Mouse (Mus musculus) monocyte, adult 2 months (primary cell): ENCODE data around the gene Bahd1.
A peak's percentile ranks its signal among the peaks of the same experiment; 100 is the strongest.

Source experiments
- DNase-seq, 2 experiments: peaks; one replicate each; pipeline ENCODE4 v3.0.0; 2022; ENCODE audit warnings: low spot score in 2 of 2, low read depth in 1 of 2

The Bahd1 gene

GRCm38 (mm10) chr2:118897808-118898207, 2.4 kb upstream of the Bahd1 start:
- no peak for DNase-seq

DNA sequence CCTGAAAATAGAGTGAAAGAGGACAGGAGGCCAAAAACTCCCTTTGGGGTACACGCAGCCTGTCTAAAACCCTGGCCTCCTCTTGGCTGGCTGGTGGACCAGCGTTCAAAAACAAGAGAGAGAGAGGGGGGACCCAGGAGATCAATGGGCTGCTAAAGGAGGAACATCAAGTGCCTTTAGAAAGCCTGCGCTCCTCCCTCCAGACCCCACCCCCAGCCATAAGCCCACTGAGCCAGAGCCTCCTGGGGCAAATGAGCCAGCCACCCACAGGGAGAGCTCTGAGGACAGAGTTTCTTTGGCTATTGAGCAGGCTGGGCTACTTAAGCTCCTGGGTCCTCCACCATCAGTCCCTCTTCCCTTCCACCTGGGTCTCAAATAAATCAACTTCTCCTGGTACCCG, 1.4 kb upstream of the Bahd1 start:
- no peak for DNase-seq

DNA sequence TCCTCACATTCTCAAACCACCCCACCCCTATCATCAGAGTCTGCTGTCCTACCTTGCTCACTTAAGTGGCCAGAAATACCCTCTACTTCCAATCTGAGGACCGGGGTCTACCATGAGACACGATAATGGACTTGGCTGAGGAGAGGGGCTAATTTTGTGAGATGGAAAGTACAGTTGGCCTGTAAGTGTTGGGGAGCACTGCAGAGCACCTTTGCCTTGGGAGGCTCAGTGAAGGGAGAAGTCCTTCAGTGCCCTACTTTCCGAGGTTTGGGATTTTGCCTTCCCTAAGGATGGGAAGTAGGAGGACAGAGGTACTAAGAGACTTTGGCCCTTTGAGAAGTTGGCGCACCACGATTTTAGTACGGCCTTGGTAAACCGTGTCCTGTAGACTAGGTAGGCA, 871 bp upstream of the Bahd1 start:
- DNase-seq, result no peak

DNA sequence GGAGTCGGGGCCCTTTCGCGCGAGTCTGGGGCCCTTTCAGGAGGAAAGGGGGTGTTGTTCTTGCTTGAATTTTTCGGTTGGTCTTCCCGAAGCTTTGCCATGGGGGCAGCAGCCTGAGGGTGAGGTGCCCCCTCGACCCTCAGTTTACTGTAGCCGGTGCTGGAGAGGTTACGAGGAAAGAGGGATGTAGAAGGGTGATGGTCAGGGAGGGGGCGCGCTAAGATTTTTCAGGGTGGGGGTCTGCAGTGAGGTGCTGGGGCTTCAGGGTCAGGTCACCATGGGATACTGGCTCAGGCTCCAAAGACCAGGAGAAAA, 606 bp downstream of the Bahd1 start:
- DNase-seq, result no peak

DNA sequence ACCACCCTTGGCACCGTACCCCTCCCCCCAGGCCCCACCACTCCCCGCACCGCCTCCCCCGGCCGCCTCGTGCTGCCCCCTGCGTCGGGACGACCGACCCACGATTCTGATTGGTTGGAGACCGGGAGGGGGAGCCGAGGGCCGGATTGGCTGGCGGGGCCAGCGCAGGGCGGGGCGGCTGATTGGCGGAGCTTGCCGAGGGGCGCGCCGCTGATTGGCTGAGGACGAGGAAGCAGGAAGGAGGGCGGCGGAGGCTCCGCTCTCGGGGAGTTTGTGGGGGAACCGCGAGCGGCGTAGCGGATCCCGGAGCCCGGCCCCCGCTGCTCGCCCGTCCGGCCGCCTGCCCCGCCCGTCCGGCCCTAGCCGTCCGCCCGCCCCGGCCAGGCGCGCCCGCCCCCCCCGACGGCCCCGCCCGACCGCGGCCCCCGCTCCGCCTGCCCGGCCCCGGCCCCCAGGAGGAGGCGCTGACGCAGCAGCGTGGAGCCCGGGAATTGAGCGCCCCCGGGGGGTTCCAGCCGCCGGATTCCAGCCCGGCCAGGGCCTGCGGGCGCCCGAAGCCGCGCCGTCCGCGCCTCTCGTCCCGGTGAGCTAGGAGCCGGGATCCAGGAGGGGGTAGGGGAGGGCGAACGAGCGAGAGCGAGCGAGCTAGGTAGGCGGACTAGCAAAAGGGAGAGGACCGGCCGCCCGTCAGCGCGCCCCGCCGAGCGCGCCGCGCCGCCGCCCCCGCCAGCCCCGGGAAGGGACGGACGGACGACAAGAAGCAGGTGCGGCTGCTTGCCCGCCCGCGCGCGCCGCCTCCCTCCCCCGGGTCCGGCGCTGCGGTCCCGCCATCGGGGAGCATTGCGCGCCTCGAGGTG, 1.2 kb downstream of the Bahd1 start:
- DNase-seq, result peak; percentile 77 to 84

- no peak for DNase-seq
Measured at GRCm38 (mm10) chr2:118902051-118903025, 2.2 kb downstream of the Bahd1 start.

DNA sequence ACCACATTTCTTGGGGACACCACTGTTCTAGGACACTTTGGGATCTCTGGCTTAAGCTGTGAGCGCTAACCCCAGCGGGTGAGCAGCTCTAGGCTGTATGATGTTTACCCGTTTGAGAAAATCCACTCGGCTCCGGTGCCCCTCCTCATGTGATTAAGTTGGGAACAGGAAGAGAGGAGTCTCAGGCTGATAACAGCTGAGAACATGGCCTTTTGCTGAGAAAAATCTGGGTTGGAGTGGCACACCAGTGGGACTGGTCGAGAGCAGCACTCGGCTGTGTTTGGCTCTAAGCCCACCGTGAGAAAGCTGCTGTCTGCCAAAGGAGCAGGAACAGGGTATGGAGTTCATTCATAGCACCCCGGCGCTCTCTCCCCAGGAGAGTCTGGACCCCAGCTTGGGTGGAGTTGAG, 3.2 kb downstream of the Bahd1 start:
- no peak for DNase-seq

DNA sequence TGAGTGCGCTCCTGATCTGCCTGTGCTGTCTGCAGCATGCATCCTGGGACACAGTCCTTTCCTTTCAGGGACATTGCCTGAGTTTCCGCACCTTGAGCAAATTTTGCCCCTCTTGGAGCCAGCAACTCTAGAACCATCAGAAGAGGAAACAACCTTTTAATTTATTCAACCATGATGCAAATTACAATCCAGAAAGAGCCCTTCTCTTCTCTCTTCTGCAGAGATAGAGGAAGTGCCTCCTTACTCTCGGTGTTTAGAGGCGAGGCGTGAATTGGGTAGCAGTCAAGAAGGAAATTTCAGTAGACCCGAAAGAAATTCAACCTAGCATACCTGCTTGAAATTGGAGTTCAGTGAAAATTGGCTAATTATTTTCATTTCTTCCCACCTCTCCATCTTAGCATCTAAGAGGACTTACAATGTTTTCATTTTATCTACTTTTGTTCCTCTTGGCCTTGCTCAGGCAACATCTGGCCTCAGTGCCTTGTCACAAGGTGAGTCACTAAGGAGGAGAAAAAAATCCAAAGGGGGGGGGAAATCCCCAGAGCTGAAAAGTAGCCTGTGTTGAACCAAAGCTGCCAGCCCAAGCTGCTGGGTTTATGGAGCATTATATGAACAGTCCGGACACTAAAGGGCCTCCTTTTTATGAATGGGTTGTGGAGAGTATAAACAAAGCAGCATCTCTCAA, 5.4 kb downstream of the Bahd1 start:
- no peak for DNase-seq

DNA sequence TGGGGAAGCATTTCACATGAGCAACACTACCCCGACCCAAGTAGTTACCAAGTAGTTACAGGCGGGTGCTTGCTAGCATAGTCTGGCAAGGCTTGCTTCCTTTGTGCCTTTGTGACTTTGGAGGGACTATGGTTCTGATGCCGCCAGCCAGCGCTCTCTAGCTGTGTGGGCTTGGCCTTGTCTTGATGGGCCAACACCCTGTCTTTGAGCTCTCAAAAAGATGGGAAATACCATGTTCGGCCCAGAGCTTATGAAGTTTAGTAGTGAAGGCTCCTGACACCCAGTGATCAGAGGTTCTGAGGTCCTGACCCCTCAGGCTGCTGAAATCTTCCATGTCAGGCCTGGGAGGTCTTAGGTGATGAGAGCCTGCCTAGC, 5.9 kb downstream of the Bahd1 start:
- no peak for DNase-seq

GRCm38 (mm10) chr2:118907781-118908180, 7.6 kb downstream of the Bahd1 start:
- no peak for DNase-seq

GRCm38 (mm10) chr2:118909151-118909550, 9.0 kb downstream of the Bahd1 start:
- DNase-seq, result no peak

GRCm38 (mm10) chr2:118910605-118911278, 10.6 kb downstream of the Bahd1 start:
- DNase-seq, result no peak

DNA sequence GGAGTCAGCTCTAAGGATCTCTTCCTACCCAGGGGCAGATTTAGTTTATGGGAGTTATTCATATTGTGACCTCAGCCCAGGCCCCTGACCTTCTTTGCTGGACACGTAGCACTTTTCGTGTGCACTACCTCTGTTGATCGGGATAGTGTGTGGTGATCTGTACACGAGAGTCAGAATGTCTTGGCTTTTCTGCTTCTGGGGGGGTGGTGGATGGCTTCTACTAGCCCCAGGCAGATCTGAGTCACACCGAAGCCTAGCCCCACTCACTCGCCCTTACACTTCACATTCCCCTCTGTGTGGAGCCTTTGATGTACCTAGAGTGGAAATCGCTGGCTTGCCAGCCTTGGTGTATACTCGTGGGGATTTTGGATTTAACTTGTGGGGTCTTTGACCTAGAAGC, 12.5 kb downstream of the Bahd1 start:
- no peak for DNase-seq

DNA sequence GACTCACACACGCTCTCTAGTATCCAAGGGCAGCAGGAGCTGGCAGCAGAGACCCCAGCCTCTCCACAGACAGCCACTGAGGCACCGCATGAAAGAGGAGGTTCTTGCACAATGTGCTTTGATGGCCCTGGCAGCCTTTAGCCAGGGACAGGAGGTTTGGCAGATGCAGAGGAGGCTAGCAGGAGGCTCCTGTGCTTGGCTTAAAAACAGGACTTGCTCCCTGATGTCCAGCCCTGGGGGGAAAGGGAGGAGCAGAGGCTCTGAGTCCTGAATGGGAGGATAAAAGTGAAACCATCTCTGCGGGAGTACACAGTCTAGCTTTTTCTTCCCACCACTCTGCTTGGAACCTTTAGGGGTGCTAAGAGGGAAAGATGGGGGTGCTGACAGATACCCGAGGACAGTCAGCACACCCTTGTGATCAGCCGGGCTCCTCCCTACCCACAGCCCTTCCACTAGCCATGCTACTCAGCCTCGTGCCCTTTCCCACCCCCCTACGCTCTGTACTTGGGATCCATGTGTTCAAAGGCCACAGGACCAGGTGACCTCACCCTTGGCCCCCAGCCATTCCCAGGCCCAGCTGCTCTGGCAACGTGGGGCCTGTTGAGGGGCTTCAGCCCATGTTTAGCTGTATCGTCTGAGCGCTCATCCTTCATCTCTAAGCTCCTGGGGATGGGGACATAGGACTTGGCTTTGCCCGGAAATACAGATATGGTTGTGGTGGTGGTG, 13.5 kb downstream of the Bahd1 start:
- DNase-seq, result no peak

- DNase-seq, result no peak
Measured at GRCm38 (mm10) chr2:118914685-118915084, 14.5 kb downstream of the Bahd1 start.

- no peak for DNase-seq
Measured at GRCm38 (mm10) chr2:118916436-118916835, 16.3 kb downstream of the Bahd1 start.

DNA sequence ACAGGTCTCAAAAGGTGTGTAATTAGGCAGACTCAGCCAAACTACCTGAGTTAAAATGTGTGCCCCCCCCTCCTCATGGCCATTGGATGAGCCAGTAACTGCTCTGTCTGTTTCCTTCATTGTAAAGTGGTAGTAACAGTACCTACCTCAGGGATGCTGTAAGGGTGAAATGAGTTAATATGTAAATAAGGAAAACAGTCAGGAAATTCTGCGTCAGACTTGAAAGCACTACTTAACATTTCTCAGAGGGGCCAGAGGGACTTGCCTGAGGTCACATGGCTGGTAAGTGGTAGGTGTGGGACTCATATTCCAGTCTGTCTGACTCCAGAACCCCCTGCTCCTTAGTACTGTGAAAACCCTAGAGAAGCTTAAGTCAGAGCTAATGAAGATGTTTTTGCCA, 18.4 kb downstream of the Bahd1 start:
- no peak for DNase-seq

DNA sequence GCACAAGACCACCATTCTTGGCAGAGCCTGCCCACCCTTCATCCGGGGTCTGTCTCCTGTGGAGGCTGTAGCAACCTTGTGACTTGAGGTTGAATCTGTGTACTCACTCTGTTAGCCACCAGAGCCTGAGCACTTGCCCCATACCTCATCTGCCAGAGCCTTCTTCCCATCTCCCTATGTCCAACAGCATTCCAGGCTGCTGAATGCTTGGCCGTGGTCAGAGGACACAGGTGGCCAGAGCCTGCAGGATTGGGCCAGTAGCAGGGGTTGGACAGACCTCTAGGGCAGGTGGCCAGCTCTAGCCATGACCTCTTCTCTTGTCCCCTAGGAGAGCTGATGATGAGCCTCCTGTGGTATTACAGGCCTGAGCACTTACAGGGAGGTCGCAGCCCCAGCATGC, 20.3 kb downstream of the Bahd1 start:
- no peak for DNase-seq

DNA sequence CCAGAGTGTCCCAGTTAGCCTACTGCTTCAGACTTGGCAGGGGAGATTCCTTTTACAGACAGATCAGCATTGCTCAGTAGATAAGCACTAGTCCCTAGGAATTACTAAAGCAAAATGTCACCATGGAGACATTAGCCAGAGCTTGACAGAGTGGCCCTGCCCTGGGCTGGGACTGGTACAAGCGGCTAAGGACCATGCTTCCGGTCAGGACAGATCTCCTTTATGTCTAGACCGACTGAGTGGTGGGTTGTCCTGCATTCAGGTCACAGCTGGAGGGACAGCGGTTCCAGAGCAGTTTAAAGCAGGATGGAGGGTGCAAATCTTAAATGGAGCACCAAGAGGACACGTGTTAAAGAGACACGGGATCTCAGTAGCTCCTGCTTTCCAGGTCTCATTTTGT, 25.8 kb downstream of the Bahd1 start:
- no peak for DNase-seq

DNA sequence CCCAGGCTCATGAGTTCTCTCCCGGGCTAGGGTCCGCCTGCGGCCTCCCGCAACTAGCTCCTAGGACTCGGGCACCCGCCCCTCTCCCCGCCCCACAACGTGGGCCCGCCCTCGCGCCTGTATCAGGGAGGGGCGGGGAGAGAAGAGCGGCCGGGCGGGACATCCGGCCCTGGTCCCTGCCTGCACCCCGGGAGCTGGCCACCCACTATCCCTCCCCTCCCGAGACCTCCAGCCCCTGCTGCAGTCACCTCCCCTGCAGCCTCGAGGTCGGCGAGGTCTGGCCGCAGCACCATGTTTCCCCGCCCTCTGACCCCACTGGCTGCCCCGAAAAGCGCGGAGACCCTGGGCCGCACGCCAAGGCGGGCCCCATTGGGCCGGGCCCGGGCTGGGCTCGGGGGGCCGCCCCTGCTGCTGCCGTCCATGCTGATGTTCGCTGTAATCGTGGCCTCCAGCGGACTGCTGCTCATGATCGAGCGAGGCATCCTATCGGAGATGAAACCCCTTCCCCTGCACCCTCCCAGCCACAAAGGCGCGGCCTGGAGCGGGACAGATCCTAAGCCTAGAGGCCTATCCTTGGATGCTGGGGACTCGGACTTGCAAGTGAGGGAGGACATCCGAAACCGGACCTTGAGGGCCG, 26.3 kb downstream of the Bahd1 start, which contains the start of gene Chst14:
TSS of gene Chst14 (plus strand) at position 136 of the 637 bp plus-strand sequence.
- DNase-seq, result peak in 1 of 2 experiments; percentile 35
